Mouse (Mus musculus) stomach, embryonic 14.5 days (tissue): Measurements from ENCODE around the gene Rpl14. TPM values are rescaled to one million over a fixed set of nuclear protein-coding genes. Genes with fewer than 3 reads are reported as not detected.
A peak's percentile ranks its signal among the peaks of the same experiment; 100 is the strongest.
"Not testable (repeated sequence)": the region's sequence is repeated elsewhere in the genome, so short reads cannot be mapped to it uniquely, and the experiment has no call there.

Experiments
- ATAC-seq: fragments of 200-750 bp; cut with Nextera tagmentation; 2 replicates; pipeline ENCODE4 v1.8.0; 2017; ENCODE audit warnings: low read depth, moderate TSS enrichment; ENCODE audit not compliant: insufficient number of reproducible peaks, insufficient read depth, low FRiP score
- H3K27ac ChIP-seq: fragments of 300-500 bp; sonication (generic); 2 replicates; pipeline ENCODE4 v1.5.1; 2014; ENCODE audit warnings: mild to moderate bottlenecking, low read length, moderate library complexity, mixed read lengths
- H3K27me3 ChIP-seq: fragments of 300-500 bp; sonication (generic); 2 replicates; pipeline ENCODE4 v1.6.1; 2014; ENCODE audit warnings: low read length, control low read depth, mixed read lengths; ENCODE audit not compliant: control insufficient read depth, insufficient read depth
- H3K36me3 ChIP-seq: fragments of 300-500 bp; sonication (generic); 2 replicates; pipeline ENCODE4 v1.6.1; 2014; ENCODE audit warnings: mild to moderate bottlenecking, control low read depth, low read length, moderate library complexity, mixed read lengths; ENCODE audit not compliant: control insufficient read depth, insufficient read depth
- H3K4me1 ChIP-seq: fragments of 300-500 bp; sonication (generic); 2 replicates; pipeline ENCODE4 v1.6.1; 2014; ENCODE audit warnings: low read length, control low read depth, mixed read lengths; ENCODE audit not compliant: control insufficient read depth, insufficient read depth
- H3K4me2 ChIP-seq: fragments of 300-500 bp; sonication (generic); replicated peaks from 2 replicates; pipeline ENCODE4 v1.6.1; 2014; ENCODE audit warnings: low read depth, low read length, control low read depth
- H3K4me3 ChIP-seq: fragments of 300-500 bp; sonication (generic); 2 replicates; pipeline ENCODE4 v1.5.1; 2014; ENCODE audit warnings: low read depth, low read length, control low read depth
- H3K9ac ChIP-seq: fragments of 300-500 bp; sonication (generic); replicated peaks from 2 replicates; pipeline ENCODE4 v1.6.1; 2014; ENCODE audit warnings: low read depth, mild to moderate bottlenecking, control low read depth, low read length, moderate library complexity, mixed read lengths
- H3K9me3 ChIP-seq: fragments of 300-500 bp; sonication (generic); 2 replicates; pipeline ENCODE4 v1.6.1; 2016; ENCODE audit warnings: low read depth, low read length, control low read depth; ENCODE audit not compliant: control insufficient read depth
- WGBS: fragments of 180-500 bp; shearing (Covaris S2); extraction: QIAGEN DNeasy Blood & Tissue Kit; methylation state at CpG from one replicate; pipeline ENCODE4 v1.1.7; 2014; 5-methylcytosine and 5-hydroxymethylcytosine counted together
- polyA plus RNA-seq: library from polyadenylated mRNA; unstranded; fragments of >200 nt; fragmentation: Nextera tagmentation; extraction: Ambion mirVana; gene quantifications from 2 replicates; pipeline ENCODE4 v1.2.1, GENCODE M21; 2014

Rpl14 gene
- polyA plus RNA-seq: 1,122 and 1,132 TPM in 2 replicates

GRCm38 (mm10) chr9:120570741-120571592, at the start of gene Rpl14:
Rpl14 (plus strand) TSS chr9:120571444.
- 6% methylated on average over 43 of the region's 43 CpGs for WGBS
- Histone ChIP-seq H3K9ac (peak within 1 kb of the TSS; percentile 94), H3K27ac (peak within 1 kb of the TSS; percentile 76; the same call in 1 of the 2 replicates), H3K4me1 (peaks cover 9% of the 10 kb centered on the region; the same call in 1 of the 2 replicates), H3K27me3 (no peaks in the 10 kb centered on the region), H3K36me3 (peaks cover 30% of the 10 kb centered on the region), H3K4me2 (peak within 1 kb of the TSS; percentile 93), H3K9me3 (no peaks in the 10 kb centered on the region), H3K4me3 (peak within 1 kb of the TSS; percentile 80)
- ATAC-seq: peak; percentile 95

GRCm38 (mm10) chr9:120527270-120527669, 44.0 kb upstream of the Rpl14 start:
- no peaks in the 10 kb centered on the region for H3K36me3 ChIP-seq

GRCm38 (mm10) chr9:120527919-120528318, 43.3 kb upstream of the Rpl14 start:
- 92% methylated on average over 8 of the region's 8 CpGs for WGBS

More at GRCm38 (mm10) chr9:120527270-120527669, 44.0 kb upstream of the Rpl14 start:
- 67% methylated on average over 4 of the region's 4 CpGs for WGBS
- H3K9me3 ChIP-seq: no peaks in the 10 kb centered on the region
- no peak for ATAC-seq
- no peaks in the 10 kb centered on the region for H3K27me3 ChIP-seq
- no peak overlapping the region for H3K4me3 ChIP-seq
- no peak overlapping the region for H3K4me2 ChIP-seq
- no peaks in the 10 kb centered on the region for H3K4me1 ChIP-seq
- no peak overlapping the region for H3K9ac ChIP-seq
- H3K27ac ChIP-seq: no peak overlapping the region

GRCm38 (mm10) chr9:120528815-120529510, 42.3 kb upstream of the Rpl14 start:
- 84% methylated on average over 17 of the region's 17 CpGs for WGBS
- no peak overlapping the region for H3K9ac ChIP-seq
- no peaks in the 10 kb centered on the region for H3K27me3 ChIP-seq

More at GRCm38 (mm10) chr9:120527919-120528318, 43.3 kb upstream of the Rpl14 start:
- Histone ChIP-seq H3K9ac (no peak overlapping the region), H3K4me1 (no peaks in the 10 kb centered on the region), H3K4me3 (no peak overlapping the region), H3K27ac (no peak overlapping the region), H3K36me3 (no peaks in the 10 kb centered on the region), H3K4me2 (no peak overlapping the region), H3K27me3 (no peaks in the 10 kb centered on the region), H3K9me3 (no peaks in the 10 kb centered on the region)
- ATAC-seq: no peak

GRCm38 (mm10) chr9:120530471-120530870, 40.8 kb upstream of the Rpl14 start:
- no peak for ATAC-seq
- 74% methylated on average over 5 of the region's 5 CpGs for whole genome bisulfite sequencing
- Histone ChIP-seq H3K36me3 (no peaks in the 10 kb centered on the region), H3K27ac (no peak overlapping the region), H3K27me3 (no peaks in the 10 kb centered on the region), H3K4me1 (no peaks in the 10 kb centered on the region), H3K9me3 (no peaks in the 10 kb centered on the region), H3K4me2 (no peak overlapping the region), H3K9ac (no peak overlapping the region), H3K4me3 (no peak overlapping the region)

More at GRCm38 (mm10) chr9:120528815-120529510, 42.3 kb upstream of the Rpl14 start:
- H3K4me1 ChIP-seq: no peaks in the 10 kb centered on the region
- no peaks in the 10 kb centered on the region for H3K9me3 ChIP-seq
- H3K27ac ChIP-seq: no peak overlapping the region
- ATAC-seq: no peak
- H3K4me2 ChIP-seq: no peak overlapping the region
- H3K36me3 ChIP-seq: no peaks in the 10 kb centered on the region
- no peak overlapping the region for H3K4me3 ChIP-seq

- no peak overlapping the region for H3K4me3 ChIP-seq
- no peak overlapping the region for H3K4me2 ChIP-seq
- no peaks in the 10 kb centered on the region for H3K4me1 ChIP-seq
- 84% methylated on average over 6 of the region's 6 CpGs for WGBS
- H3K36me3 ChIP-seq: no peaks in the 10 kb centered on the region
- no peaks in the 10 kb centered on the region for H3K27me3 ChIP-seq
- ATAC-seq: no peak
- no peak overlapping the region for H3K27ac ChIP-seq
- no peaks in the 10 kb centered on the region for H3K9me3 ChIP-seq
- H3K9ac ChIP-seq: no peak overlapping the region
These were observed 39.2 kb upstream of the Rpl14 start for GRCm38 (mm10) chr9:120532062-120532461.

- WGBS: 87% methylated on average over 6 of the region's 6 CpGs
- H3K27me3 ChIP-seq: no peaks in the 10 kb centered on the region
- H3K4me3 ChIP-seq: no peak overlapping the region
- no peaks in the 10 kb centered on the region for H3K4me1 ChIP-seq
- H3K9me3 ChIP-seq: no peaks in the 10 kb centered on the region
- no peak for ATAC-seq
- H3K36me3 ChIP-seq: no peaks in the 10 kb centered on the region
- H3K27ac ChIP-seq: no peak overlapping the region
- no peak overlapping the region for H3K4me2 ChIP-seq
- H3K9ac ChIP-seq: no peak overlapping the region
These were observed 38.6 kb upstream of the Rpl14 start for GRCm38 (mm10) chr9:120532691-120533090.

- not testable (repeated sequence) for H3K36me3 ChIP-seq, H3K27ac ChIP-seq, H3K4me1 ChIP-seq, H3K4me3 ChIP-seq, H3K9ac ChIP-seq, H3K9me3 ChIP-seq, H3K27me3 ChIP-seq, ATAC-seq, H3K4me2 ChIP-seq
- WGBS: 95% methylated on average over 8 of the region's 8 CpGs
These were observed 37.7 kb upstream of the Rpl14 start for GRCm38 (mm10) chr9:120533446-120533950.
